Mouse (Mus musculus): ENCODE measurements at regions not wholly inside any gene's neighbourhood (a gene's known extent, or its start where the extent isn't known, plus 50 kb on each side); places are given as distances from the start of the nearest gene placed in this dataset.

GRCm38 (mm10) chr13:37290636-37291035 lies 54.4 kb upstream of the Ly86 start:
- DNase-seq (ENCODE audit: low spot score), result no peak

- no peak for DNase-seq (ENCODE audit: low spot score)
Measured at GRCm38 (mm10) chr13:37288993-37289392, 56.0 kb upstream of the Ly86 start.

- no peak for DNase-seq (ENCODE audit: low spot score)
Measured at GRCm38 (mm10) chr13:37282515-37282914, 62.5 kb upstream of the Ly86 start.

GRCm38 (mm10) chr13:37279078-37279789 lies 65.8 kb upstream of the Ly86 start:
- DNase-seq (ENCODE audit: low spot score), result no peak

GRCm38 (mm10) chr13:37249581-37250461 lies 95.2 kb upstream of the Ly86 start:
- DNase-seq (ENCODE audit: low spot score), result no peak

- DNase-seq (ENCODE audit: low spot score), result no peak
Measured at GRCm38 (mm10) chr13:37248741-37249140, 96.3 kb upstream of the Ly86 start.

- DNase-seq (ENCODE audit: low spot score), result no peak
Measured at GRCm38 (mm10) chr13:37240048-37240447, 105.0 kb upstream of the Ly86 start.

- no peak for DNase-seq (ENCODE audit: low spot score)
Measured at GRCm38 (mm10) chr13:37237285-37237684, 107.7 kb upstream of the Ly86 start.

GRCm38 (mm10) chr13:37225834-37226233 lies 119.2 kb upstream of the Ly86 start:
- no peak for DNase-seq (ENCODE audit: low spot score)

GRCm38 (mm10) chr13:37220436-37220835 lies 124.6 kb upstream of the Ly86 start:
- no peak for DNase-seq (ENCODE audit: low spot score)

- DNase-seq (ENCODE audit: low spot score), result no peak
Measured at GRCm38 (mm10) chr13:37218596-37218995, 126.4 kb upstream of the Ly86 start.

- peak; percentile 2 for DNase-seq (ENCODE audit: low spot score)
Measured at GRCm38 (mm10) chr13:37214590-37215282, 130.3 kb upstream of the Ly86 start.

GRCm38 (mm10) chr13:37197136-37197535 lies 147.1 kb upstream of the F13a1 start:
- no peak for DNase-seq (ENCODE audit: low spot score)

GRCm38 (mm10) chr13:37195857-37196256 lies 145.8 kb upstream of the F13a1 start:
- no peak for DNase-seq (ENCODE audit: low spot score)

GRCm38 (mm10) chr13:37181169-37181787 lies 131.2 kb upstream of the F13a1 start:
- DNase-seq (ENCODE audit: low spot score), result no peak

- DNase-seq (ENCODE audit: low spot score), result no peak
Measured at GRCm38 (mm10) chr13:37176526-37176925, 126.5 kb upstream of the F13a1 start.

- no peak for DNase-seq (ENCODE audit: low spot score)
Measured at GRCm38 (mm10) chr13:37175997-37176396, 126.0 kb upstream of the F13a1 start.

GRCm38 (mm10) chr13:37158831-37159522 lies 108.9 kb upstream of the F13a1 start:
- no peak for DNase-seq (ENCODE audit: low spot score)

- no peak for DNase-seq (ENCODE audit: low spot score)
Measured at GRCm38 (mm10) chr13:37157808-37158207, 107.8 kb upstream of the F13a1 start.

- DNase-seq (ENCODE audit: low spot score), result no peak
Measured at GRCm38 (mm10) chr13:37151835-37152516, 101.9 kb upstream of the F13a1 start.

GRCm38 (mm10) chr13:37149961-37150360 lies 99.9 kb upstream of the F13a1 start:
- no peak for DNase-seq (ENCODE audit: low spot score)

Data from T-cell, adult 2 months (primary cell).